Mouse (Mus musculus) ES-E14 (cell line): ENCODE measurements around the gene Rcan1.

Experiments used
- MAFK ChIP-seq: IDR thresholded peaks from 2 replicates; pipeline ENCODE4 v1.6.1; 2014; ENCODE audit warnings: mild to moderate bottlenecking, low read depth, low read length, inconsistent platforms; ENCODE audit not compliant: insufficient read depth
- ZC3H11A ChIP-seq: IDR thresholded peaks from 2 replicates; pipeline ENCODE4 v1.6.1; 2012; ENCODE audit warnings: low read depth, mild to moderate bottlenecking, inconsistent platforms, low read length, borderline replicate concordance
- ZNF384 ChIP-seq: IDR thresholded peaks from 2 replicates; pipeline ENCODE4 v1.6.1; 2012; ENCODE audit warnings: low read depth, low read length, inconsistent platforms

DNA sequence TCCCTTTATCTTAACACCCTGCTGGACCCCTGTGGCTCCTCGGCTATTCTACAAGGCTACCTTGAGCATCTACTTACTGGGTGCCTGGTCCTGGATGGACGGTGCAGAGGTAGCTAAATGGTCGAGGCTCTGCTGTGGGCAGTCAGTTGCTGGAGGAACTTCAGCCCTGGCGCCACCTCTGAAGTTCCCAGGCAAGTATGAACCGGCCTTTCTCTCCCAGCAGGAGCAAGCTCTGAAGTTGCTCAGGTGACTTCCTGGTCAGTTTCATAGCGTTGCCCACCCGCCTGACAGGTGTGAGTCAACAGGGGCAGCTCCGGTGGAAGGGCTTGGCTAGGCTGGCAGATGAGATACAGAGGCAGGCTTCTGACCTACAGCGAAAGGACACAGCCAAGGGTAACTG lies 111.4 kb downstream of the Rcan1 start, which contains the start of gene Kcne1:
- no peak for TF ChIP-seq ZNF384
- no peak for TF ChIP-seq MAFK
- no peak for TF ChIP-seq ZC3H11A
